Mouse (Mus musculus) neural tube, embryonic 13.5 days (tissue): ENCODE data around the gene Hbq1b. TPM values are rescaled to one million over a fixed set of nuclear protein-coding genes. Genes with fewer than 3 reads are reported as not detected.
A peak's percentile ranks its signal among the peaks of the same experiment; 100 is the strongest.
"Not testable (repeated sequence)": the region's sequence is repeated elsewhere in the genome, so short reads cannot be mapped to it uniquely, and the experiment has no call there.

ENCODE experiments used
- ATAC-seq: fragments of 200-750 bp; cut with Nextera tagmentation; 2 replicates; pipeline ENCODE4 v1.8.0; 2017; ENCODE audit warnings: low read depth, mild to moderate bottlenecking, moderate TSS enrichment, moderate library complexity
- H3K27ac ChIP-seq: fragments of 300-500 bp; sonication (generic); replicated peaks from 2 replicates; pipeline ENCODE4 v1.5.1; 2015; ENCODE audit warnings: moderate library complexity, mild to moderate bottlenecking, inconsistent platforms
- H3K27me3 ChIP-seq: fragments of 300-500 bp; sonication (generic); 2 replicates; pipeline ENCODE4 v1.6.1; 2015; ENCODE audit warnings: mild to moderate bottlenecking, inconsistent platforms
- H3K36me3 ChIP-seq: fragments of 300-500 bp; sonication (generic); 2 replicates; pipeline ENCODE4 v1.6.1; 2015; ENCODE audit warnings: mild to moderate bottlenecking, inconsistent platforms
- H3K4me1 ChIP-seq: fragments of 300-500 bp; sonication (generic); replicated peaks from 2 replicates; pipeline ENCODE4 v1.6.1; 2015; ENCODE audit warnings: inconsistent platforms
- H3K4me2 ChIP-seq: fragments of 300-500 bp; sonication (generic); 2 replicates; pipeline ENCODE4 v1.6.1; 2015; ENCODE audit warnings: inconsistent platforms, mild to moderate bottlenecking, moderate library complexity
- H3K4me3 ChIP-seq: fragments of 300-500 bp; sonication (generic); 2 replicates; pipeline ENCODE4 v1.5.1; 2015; ENCODE audit warnings: mild to moderate bottlenecking, inconsistent platforms
- H3K9ac ChIP-seq: fragments of 300-500 bp; sonication (generic); 2 replicates; pipeline ENCODE4 v1.6.1; 2015; ENCODE audit warnings: moderate library complexity, mild to moderate bottlenecking, inconsistent platforms
- H3K9me3 ChIP-seq: fragments of 300-500 bp; sonication (generic); 2 replicates; pipeline ENCODE4 v1.6.1; 2016; ENCODE audit warnings: inconsistent platforms
- WGBS: fragments of 180-500 bp; shearing (Covaris S2); methylation state at CpG from one replicate; pipeline ENCODE4 v1.1.7; 2015; 5-methylcytosine and 5-hydroxymethylcytosine counted together
- polyA plus RNA-seq: library from polyadenylated mRNA; unstranded; fragments of >200 nt; fragmentation: Nextera tagmentation; extraction: Ambion mirVana; gene quantifications from 2 replicates; pipeline ENCODE4 v1.2.1, GENCODE M21; 2015

Hbq1b gene
- 2.0 and 3.0 TPM in 2 replicates for polyA plus RNA-seq

GRCm38 (mm10) chr11:32286695-32287492, at the start of gene Hbq1b:
TSS of gene Hbq1b (plus strand) at chr11:32286965.
- Histone ChIP-seq H3K4me3 (peak within 1 kb of the TSS; percentile 26), H3K9ac (peak within 1 kb of the TSS; percentile 56; the same call in 1 of the 2 replicates), H3K4me2 (peak within 1 kb of the TSS; percentile 54)
- peak; percentile 85; the same call in 1 of the 2 replicates for ATAC-seq
- H3K27ac ChIP-seq, H3K36me3 ChIP-seq, H3K4me1 ChIP-seq, H3K9me3 ChIP-seq, H3K27me3 ChIP-seq: not testable (repeated sequence)
- 20% methylated on average over 31 of the region's 33 CpGs for WGBS

- Histone ChIP-seq H3K9me3 (no peaks in the 10 kb centered on the region), H3K27me3 (no peaks in the 10 kb centered on the region), H3K27ac (peak overlapping the region; percentile 68; the same call in 1 of the 2 replicates), H3K4me3 (no peak overlapping the region), H3K4me1 (peaks cover 35% of the 10 kb centered on the region), H3K9ac (no peak overlapping the region), H3K4me2 (no peak overlapping the region), H3K36me3 (peaks cover 56% of the 10 kb centered on the region)
- WGBS: 92% methylated on average over 3 of the region's 3 CpGs
- ATAC-seq: no peak
Measured at GRCm38 (mm10) chr11:32237411-32237795, 49.4 kb upstream of the Hbq1b start.

GRCm38 (mm10) chr11:32238093-32238860, 48.5 kb upstream of the Hbq1b start:
- Histone ChIP-seq H3K9me3 (no peaks in the 10 kb centered on the region), H3K27me3 (no peaks in the 10 kb centered on the region), H3K4me2 (no peak overlapping the region), H3K4me3 (no peak overlapping the region), H3K4me1 (peaks cover 34% of the 10 kb centered on the region), H3K36me3 (peaks cover 51% of the 10 kb centered on the region), H3K9ac (no peak overlapping the region), H3K27ac (0 out of 2 replicates have a peak overlapping the region, but pooled peaks have one; percentile 14)
- peak; percentile 27; the same call in 1 of the 2 replicates for ATAC-seq
- 63% methylated on average over 5 of the region's 5 CpGs for WGBS

- Histone ChIP-seq H3K4me1 (peaks cover 13% of the 10 kb centered on the region), H3K9ac (no peak overlapping the region), H3K4me2 (no peak overlapping the region), H3K27me3 (no peaks in the 10 kb centered on the region), H3K36me3 (peaks cover 56% of the 10 kb centered on the region), H3K4me3 (no peak overlapping the region), H3K27ac (no peak overlapping the region), H3K9me3 (no peaks in the 10 kb centered on the region)
- no peak for ATAC-seq
Measured at GRCm38 (mm10) chr11:32241391-32241790, 45.4 kb upstream of the Hbq1b start.

GRCm38 (mm10) chr11:32242209-32242608, 44.6 kb upstream of the Hbq1b start:
- H3K27me3 ChIP-seq: no peaks in the 10 kb centered on the region
- no peak for ATAC-seq
- no peaks in the 10 kb centered on the region for H3K9me3 ChIP-seq
- peaks cover 63% of the 10 kb centered on the region for H3K36me3 ChIP-seq
- peak overlapping the region; percentile 17; the same call in 1 of the 2 replicates for H3K9ac ChIP-seq
- H3K27ac ChIP-seq: no peak overlapping the region
- no peak overlapping the region for H3K4me3 ChIP-seq
- peaks cover 5% of the 10 kb centered on the region for H3K4me1 ChIP-seq
- no peak overlapping the region for H3K4me2 ChIP-seq
- 89% methylated on average over 3 of the region's 3 CpGs for WGBS

GRCm38 (mm10) chr11:32243205-32243955, 43.4 kb upstream of the Hbq1b start:
- no peak for ATAC-seq
- Histone ChIP-seq H3K9ac (no peak overlapping the region), H3K4me2 (no peak overlapping the region), H3K4me1 (no peaks in the 10 kb centered on the region), H3K27me3 (no peaks in the 10 kb centered on the region), H3K4me3 (no peak overlapping the region), H3K27ac (0 out of 2 replicates have a peak overlapping the region, but pooled peaks have one; percentile 38), H3K9me3 (no peaks in the 10 kb centered on the region), H3K36me3 (peaks cover 72% of the 10 kb centered on the region)
- WGBS: 77% methylated on average over 7 of the region's 7 CpGs

GRCm38 (mm10) chr11:32244064-32244463, 42.7 kb upstream of the Hbq1b start:
- ATAC-seq: no peak
- Histone ChIP-seq H3K27me3 (no peaks in the 10 kb centered on the region), H3K9me3 (no peaks in the 10 kb centered on the region), H3K36me3 (peaks cover 72% of the 10 kb centered on the region), H3K4me2 (no peak overlapping the region), H3K27ac (peak overlapping the region; percentile 49; the same call in 1 of the 2 replicates), H3K4me1 (no peaks in the 10 kb centered on the region), H3K9ac (no peak overlapping the region), H3K4me3 (no peak overlapping the region)
- WGBS: 76% methylated on average over 3 of the region's 3 CpGs

GRCm38 (mm10) chr11:32244617-32245016, 42.1 kb upstream of the Hbq1b start:
- Histone ChIP-seq H3K4me3 (no peak overlapping the region), H3K27me3 (no peaks in the 10 kb centered on the region), H3K9me3 (no peaks in the 10 kb centered on the region), H3K9ac (no peak overlapping the region), H3K4me1 (no peaks in the 10 kb centered on the region), H3K27ac (peak overlapping the region; percentile 49; the same call in 1 of the 2 replicates), H3K4me2 (no peak overlapping the region), H3K36me3 (peaks cover 72% of the 10 kb centered on the region)
- ATAC-seq: no peak
- 94% methylated on average over 1 of the region's 1 CpGs for WGBS

GRCm38 (mm10) chr11:32245614-32246013, 41.2 kb upstream of the Hbq1b start:
- H3K4me3 ChIP-seq: no peak overlapping the region
- 93% methylated on average over 6 of the region's 6 CpGs for WGBS
- no peak for ATAC-seq
- H3K27me3 ChIP-seq: no peaks in the 10 kb centered on the region
- no peaks in the 10 kb centered on the region for H3K9me3 ChIP-seq
- no peak overlapping the region for H3K9ac ChIP-seq
- H3K4me1 ChIP-seq: no peaks in the 10 kb centered on the region
- no peak overlapping the region for H3K27ac ChIP-seq
- H3K36me3 ChIP-seq: peaks cover 72% of the 10 kb centered on the region
- H3K4me2 ChIP-seq: no peak overlapping the region

GRCm38 (mm10) chr11:32247068-32247467, 39.7 kb upstream of the Hbq1b start:
- ATAC-seq: no peak
- H3K9ac ChIP-seq: no peak overlapping the region
- H3K36me3 ChIP-seq: peaks cover 73% of the 10 kb centered on the region
- H3K9me3 ChIP-seq: no peaks in the 10 kb centered on the region
- H3K4me2 ChIP-seq: no peak overlapping the region
- H3K27ac ChIP-seq: no peak overlapping the region
- no peak overlapping the region for H3K4me3 ChIP-seq
- H3K27me3 ChIP-seq: no peaks in the 10 kb centered on the region
- H3K4me1 ChIP-seq: no peaks in the 10 kb centered on the region

- Histone ChIP-seq H3K27me3 (no peaks in the 10 kb centered on the region), H3K27ac (no peak overlapping the region), H3K4me1 (no peaks in the 10 kb centered on the region), H3K9ac (no peak overlapping the region), H3K36me3 (peaks cover 78% of the 10 kb centered on the region), H3K4me2 (no peak overlapping the region), H3K9me3 (no peaks in the 10 kb centered on the region), H3K4me3 (no peak overlapping the region)
- no peak for ATAC-seq
- 87% methylated on average over 3 of the region's 3 CpGs for WGBS
Measured at GRCm38 (mm10) chr11:32248350-32248749, 38.4 kb upstream of the Hbq1b start.
